Mouse (Mus musculus): ENCODE data around the gene Mrpl51.
A peak's percentile ranks its signal among the peaks of the same experiment; 100 is the strongest.

Gene Mrpl51

DNA sequence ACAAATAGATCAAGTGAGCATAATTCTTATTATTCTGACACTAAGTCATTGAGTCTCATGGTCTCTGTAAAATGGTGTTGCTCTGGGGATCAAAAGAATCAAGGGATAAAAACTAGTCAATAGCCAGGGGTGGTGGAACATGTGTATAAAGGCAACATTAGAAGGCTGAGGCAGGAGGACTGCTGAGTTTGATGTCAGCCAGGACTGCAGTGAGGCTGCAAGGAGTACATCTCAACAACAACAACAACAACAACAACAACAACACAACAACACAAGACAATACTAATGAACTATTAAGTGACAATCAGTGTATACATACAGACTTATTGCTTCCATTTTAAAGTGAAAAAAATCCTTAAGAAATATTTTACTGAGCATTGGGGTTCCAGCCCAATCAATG, 785 bp upstream of the Mrpl51 start:
- DNase-seq (ENCODE audit: inconsistent age in 2 of 2, low spot score in 1 of 2) = no peak

DNA sequence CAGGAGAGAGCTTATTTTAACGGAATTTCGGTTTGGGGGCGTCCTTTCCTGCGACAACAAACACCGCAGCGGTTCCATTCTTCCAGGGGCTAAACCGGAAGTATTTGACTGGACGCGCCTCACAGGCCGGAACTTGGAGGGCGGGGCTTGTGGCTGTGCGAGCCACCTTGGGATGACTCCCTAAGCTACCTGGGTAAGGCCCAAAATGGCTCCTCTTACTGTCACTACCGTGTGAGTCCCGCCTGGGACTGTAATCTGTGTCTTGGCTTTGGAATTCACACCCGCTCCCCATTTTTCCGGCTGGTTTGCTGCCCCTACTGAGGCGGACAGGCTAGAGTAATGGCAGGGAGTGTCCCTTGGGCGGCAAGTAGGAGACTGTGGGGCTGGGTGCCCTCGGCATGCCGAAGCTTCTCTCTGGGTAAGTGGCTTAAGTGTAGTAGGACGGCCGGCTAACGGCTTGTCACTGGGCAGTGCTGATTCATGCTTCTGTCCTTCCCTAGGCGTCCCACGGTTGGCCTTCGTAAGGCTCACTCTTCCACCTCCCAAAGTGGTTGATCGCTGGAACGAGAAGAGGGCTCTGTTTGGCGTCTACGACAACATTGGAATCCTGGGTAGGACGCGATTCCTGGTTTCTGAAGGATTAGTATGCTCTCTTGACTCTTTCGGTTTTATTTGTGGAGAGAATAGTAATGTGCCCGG, 564 bp downstream of the Mrpl51 start:
- peak; percentile 93 to 98 for DNase-seq (ENCODE audit: inconsistent age in 2 of 2, low spot score in 1 of 2)

DNA sequence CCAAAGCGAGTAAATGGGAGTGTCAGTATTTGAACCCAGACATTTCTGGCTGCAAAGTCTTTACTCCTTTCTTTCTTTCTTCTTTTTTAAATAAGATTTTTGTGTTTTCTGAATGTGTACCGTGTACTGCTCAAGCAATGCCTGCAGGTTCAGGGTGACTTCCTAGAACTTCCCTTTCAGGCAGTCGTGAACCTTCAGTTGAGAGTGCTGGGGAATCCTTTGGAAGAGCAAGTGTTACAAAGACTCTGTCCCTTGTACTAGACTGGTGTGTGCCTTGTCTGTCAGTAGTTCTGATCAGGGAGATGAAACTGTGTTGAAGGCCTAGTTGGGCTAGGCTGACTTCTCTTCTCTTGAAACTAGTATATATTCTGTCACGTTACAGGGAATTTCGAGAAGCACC, 1.2 kb downstream of the Mrpl51 start:
- peak in 1 of 2 experiments; percentile 62 for DNase-seq (ENCODE audit: inconsistent age in 2 of 2, low spot score in 1 of 2)

DNA sequence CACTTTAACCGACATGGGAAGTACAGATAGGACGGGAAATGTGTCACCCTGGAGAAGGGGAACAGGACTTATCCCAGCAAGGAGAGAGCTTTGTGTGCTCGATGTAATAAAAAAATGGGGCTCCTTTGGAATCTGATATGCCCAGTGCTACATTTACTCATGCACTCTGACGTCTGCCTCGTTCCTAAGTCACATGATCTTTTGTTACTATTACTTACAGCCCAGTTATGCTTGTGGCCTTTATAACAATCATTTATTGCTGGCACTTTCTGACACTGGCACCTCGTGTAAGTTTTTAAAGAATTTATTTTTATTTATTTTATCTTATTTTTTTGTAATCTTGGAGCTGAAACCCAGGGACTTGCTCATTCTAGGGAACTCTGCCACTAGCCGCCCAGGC, 1.8 kb downstream of the Mrpl51 start:
- no peak for DNase-seq (ENCODE audit: inconsistent age in 2 of 2, low spot score in 1 of 2)

DNA sequence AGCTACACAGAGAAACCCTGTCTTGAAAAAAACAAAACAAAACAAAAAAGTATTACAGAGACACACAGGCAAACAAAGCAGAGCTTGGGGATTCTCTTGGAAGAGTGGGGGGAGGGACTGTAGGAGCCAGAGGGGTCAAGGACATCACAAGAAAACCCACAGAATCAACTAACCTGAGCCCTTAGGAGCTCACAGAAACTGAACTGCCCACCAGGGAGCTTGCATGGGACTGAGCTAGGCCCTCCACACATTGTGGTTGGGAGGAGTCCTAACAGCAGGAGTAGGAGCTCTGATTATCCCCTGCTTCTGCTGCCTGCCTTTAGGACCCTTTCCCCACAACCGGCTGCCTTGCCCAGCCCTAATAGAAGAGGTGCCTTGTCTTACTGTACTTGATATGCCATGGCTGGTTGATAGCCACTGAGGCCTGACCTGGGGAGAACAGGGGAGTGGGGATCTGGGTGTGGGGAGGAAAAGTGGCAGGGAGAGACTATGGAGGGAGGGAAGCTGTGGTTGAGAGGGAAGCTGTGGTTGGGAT, 4.0 kb downstream of the Mrpl51 start:
- DNase-seq (ENCODE audit: inconsistent age in 2 of 2, low spot score in 1 of 2) = peak in 1 of 2 experiments; percentile 36

DNA sequence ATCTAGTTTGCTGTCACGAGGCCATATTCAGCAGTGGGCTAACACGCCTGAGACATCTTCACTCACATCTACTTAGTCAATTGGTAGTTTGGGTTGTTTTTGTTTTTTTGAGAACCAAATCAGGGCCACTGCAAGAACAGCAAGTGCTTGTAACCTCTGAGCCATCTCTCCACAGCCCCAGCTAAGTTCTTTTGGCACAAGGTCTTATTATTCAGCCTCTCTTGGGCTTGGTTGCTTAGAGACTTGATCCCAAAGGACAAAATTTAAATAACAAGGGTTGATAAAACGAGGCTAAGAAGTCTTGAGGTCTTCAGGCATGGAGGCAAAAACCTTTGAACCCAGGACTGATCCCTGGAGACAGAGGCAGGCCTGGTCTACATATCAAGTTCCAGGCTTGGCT, 4.7 kb downstream of the Mrpl51 start:
- DNase-seq (ENCODE audit: inconsistent age in 2 of 2, low spot score in 1 of 2) = peak in 1 of 2 experiments; percentile 74

DNA sequence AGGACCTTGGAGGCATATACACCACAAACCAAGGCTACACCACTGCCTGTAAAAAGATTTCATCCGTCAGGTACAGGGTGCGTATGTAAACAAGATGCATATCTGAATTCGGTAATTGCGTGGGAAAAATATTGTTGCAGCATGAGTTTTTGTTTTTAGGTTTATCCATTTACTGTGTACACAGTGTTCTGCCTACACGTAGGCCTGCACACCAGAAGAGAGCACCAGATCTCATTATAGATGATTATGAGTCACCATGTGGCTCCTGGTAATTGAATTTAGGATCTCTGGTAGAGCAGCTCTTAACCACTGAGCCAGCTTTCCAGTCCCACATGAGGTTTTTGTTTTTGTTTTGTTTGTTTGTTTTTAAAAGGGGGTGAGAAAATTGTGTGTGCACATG, 5.6 kb downstream of the Mrpl51 start:
- peak in 1 of 2 experiments; percentile 75 for DNase-seq (ENCODE audit: inconsistent age in 2 of 2, low spot score in 1 of 2)

DNA sequence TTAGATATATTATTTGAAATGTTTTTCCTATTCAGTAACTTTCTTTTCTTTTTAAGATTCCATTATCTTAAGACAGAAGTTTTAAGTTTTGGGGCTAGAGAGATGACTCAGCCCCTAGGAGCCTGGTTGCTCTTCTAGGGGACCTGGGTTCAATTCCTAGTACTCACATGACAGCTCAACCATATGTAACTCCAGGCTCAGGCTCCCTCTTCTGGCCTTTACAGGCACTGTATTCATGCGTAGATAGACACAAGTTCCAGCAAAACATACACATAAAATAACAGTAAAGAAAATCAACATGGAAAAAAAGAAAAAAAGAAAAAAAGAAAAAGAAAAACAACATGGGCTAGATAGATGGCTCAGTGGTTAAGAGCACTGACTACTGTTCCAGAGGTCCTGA, 18.8 kb downstream of the Mrpl51 start:
- DNase-seq (ENCODE audit: inconsistent age in 2 of 2, low spot score in 1 of 2) = no peak

DNA sequence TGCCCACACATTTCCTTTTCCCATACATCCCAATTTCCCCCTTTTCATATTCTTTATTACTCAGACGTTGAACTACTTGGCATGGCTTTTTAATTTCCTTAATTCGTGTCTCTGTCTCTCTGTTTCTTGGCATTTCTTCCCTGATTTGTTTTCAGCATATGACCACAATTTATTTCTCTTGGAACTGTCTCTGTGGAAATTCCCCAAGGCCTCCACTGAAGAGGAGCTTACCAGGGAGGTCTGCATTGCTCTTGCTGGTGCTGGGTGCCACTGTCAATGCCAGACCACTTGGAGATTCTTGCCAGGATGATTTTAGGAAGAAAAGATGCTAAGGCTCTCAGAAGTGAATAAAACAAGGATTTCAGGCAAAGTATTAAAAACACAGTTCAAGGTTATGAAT, 21.0 kb downstream of the Mrpl51 start:
- DNase-seq (ENCODE audit: inconsistent age in 2 of 2, low spot score in 1 of 2) = peak; percentile 47 to 86

DNA sequence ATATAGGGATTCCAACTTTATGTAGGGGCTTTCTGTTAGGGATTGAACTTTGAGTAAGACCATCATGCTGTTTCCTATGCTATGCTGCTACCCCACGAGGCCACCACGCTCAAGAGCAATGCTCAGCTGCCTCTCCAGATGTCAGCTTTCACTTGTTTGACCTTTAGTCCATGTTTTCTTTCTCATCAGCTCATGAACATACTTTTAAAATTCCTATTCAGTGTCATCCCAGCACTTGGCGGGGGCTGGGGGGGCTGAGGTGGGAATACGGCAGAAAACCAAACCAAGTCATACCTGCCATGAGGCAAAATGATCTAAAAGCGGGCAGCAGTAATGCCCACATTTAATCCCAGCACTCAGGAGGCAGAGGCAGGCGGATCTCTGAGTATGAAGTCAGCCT, 21.5 kb downstream of the Mrpl51 start:
- DNase-seq (ENCODE audit: inconsistent age in 2 of 2, low spot score in 1 of 2) = peak in 1 of 2 experiments; percentile 51

DNA sequence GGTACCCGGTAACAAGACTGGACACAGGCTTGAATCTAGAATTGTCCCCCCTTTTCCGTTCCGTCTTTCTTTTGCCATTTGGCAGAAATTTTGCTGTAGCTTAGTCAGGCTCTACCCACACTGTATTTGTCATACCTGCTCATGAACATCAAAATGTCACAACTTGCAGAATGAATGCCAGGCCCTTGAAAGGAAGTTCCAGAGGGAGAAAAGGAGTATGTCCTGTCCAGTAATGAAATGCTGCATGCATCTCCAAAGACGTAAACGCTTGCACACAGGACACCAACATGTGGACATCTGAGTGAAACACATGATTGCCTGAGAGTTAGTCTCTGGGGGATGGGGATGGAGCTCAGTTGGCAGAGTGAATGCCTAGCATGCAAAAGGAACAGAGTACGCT, 22.1 kb downstream of the Mrpl51 start:
- peak in 1 of 2 experiments; percentile 64 for DNase-seq (ENCODE audit: inconsistent age in 2 of 2, low spot score in 1 of 2)

DNA sequence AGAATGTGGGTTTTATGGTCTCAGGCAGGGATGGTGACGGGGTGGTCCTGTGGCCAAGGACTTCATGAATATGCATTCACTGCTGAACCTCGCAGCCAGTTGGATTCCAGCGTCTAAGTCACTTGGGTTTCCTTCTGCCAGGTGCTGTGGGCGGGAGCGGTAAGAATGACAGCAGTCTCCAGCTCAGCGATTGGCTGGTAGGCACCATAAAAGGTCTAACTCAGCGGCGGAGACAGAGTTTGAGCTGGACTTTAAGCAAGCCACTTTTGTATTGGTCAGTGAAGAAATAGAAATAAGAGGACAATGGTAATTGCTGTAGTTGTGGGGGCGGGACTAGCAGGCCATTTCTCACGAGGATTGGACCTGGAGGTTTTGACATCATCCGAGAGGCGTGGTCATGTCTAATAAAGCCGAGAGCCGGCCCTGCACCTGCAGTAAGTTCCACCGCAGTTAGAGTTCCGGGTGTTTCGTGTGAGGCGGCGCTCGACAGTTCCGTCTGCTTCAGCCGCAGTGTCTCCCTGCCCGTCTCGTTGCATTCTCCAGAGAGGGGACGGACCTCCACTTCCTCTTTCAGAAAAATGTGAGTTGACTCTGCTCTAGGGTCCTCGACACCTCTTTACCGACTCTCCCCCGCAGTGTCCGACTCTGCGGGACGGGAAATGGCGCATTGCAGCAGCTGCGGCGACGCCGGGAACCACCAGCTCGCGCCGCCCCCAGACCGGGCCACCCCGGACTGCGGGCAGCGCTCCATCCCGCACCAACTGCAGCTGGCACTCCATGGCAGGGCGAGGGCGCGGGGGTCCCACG, 23.8 kb downstream of the Mrpl51 start, which contains the start of gene Vamp1:
Vamp1 (plus strand) TSS at position 404 of the 807 bp plus-strand sequence.
- DNase-seq (ENCODE audit: inconsistent age in 2 of 2, low spot score in 1 of 2) = peak; percentile 96 to 99

DNA sequence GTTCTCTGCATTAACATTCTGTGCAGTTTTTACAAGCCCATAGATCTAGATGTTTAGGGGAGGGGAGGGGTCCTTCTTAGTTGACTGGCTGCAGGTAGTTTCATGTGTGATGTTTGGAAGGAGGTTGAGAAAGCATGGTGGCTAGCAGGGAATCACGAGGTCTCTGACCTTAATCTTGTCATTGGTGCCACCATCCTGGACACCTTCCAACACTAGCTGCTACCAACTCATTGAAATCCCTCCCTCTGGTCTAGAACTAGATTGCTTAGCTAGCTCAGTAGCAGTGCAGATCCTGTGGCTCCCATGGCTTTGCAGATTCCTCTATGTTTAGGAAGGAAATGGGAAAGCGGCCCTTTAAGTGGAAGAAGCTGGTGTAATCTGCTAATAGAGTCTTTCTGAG, 25.3 kb downstream of the Mrpl51 start:
- DNase-seq (ENCODE audit: inconsistent age in 2 of 2, low spot score in 1 of 2) = peak; percentile 69 to 88

DNA sequence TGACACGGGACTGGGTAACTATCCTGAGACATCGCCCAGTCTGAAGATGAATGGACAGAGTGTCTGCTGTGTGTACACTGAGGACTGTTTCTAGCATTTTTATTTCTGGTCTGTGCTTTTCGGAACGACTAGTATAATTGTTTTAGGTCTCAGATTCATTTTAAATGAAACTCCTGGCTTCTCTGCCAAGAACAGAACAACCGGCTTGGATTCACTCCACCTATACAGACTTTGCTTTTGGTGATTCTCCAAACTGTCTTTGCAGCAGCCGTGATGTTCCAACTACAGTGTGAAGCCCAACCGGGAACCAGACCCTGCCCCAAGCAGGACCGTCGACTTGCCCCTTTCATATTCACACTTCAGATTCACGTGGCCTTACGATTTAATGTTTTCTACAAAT, 26.3 kb downstream of the Mrpl51 start:
- DNase-seq (ENCODE audit: inconsistent age in 2 of 2, low spot score in 1 of 2) = no peak

DNA sequence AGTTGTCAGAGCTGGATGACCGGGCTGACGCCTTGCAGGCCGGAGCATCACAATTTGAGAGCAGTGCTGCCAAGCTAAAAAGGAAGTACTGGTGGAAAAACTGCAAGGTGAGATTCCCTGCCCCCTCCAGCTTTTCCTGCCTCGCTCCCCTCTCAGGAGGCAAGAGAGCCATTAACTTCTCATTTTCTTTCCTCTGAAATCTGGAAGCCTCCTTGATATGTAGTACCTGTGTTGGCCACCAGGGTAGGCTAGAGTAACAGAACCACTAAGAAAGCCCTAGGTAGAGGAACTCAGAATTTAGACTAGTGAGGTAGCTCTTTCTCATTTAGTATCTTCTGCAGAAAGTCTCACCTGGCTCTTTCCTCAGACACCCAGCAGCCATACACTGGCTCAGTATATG, 27.4 kb downstream of the Mrpl51 start:
- peak; percentile 50 to 86 for DNase-seq (ENCODE audit: inconsistent age in 2 of 2, low spot score in 1 of 2)

DNA sequence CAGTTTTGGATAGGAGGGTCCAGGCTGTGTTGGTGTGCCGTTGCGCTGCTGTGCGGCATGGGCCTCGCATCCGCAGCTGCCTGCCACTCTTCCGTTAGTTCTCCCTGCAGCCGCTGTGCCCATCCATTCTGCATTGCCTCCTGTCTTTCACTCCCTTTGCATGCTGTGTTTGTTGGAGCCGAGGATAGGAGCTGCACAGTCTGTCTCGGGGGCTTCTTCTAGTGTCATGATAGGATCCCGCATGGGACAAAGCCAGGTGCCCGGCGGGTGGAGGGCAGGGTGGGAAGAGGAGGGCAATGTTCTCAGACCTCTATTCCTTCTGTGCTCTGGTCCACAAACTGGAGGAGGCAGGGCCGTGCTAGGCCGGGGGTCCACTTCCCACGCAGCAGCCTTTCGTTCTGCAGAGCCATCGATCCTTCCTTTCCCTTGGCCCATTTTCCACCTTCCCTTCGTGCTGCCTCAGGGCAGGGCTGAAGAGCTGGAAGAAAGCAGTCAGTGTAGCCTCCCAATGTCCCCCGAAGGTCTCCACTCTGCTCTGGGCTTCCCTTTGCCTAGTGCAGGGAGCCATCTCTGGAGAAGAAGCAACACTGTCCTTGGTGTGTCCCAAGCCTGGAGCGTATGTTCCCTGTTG, 29.6 kb downstream of the Mrpl51 start:
- no peak for DNase-seq (ENCODE audit: inconsistent age in 2 of 2, low spot score in 1 of 2)

DNA sequence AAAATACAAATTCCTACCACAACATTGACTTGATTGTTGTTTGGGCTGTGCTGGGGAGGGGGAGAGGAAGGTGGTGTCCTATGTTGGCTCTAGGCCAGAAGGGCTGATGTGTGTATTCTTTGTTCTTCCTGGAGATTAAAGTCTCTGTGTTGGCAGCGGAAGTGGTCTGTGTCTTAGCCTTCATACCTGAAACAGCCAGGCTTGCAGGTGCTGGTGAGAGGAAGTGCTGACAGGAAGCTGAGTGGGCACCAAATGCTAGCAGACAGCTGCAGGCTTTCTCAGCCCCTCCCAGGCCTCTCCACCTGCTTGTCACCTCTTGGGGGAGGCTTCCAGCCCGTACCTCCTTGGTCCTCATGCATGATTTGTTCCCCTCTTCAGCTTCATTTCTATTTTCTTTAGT, 30.5 kb downstream of the Mrpl51 start:
- DNase-seq (ENCODE audit: inconsistent age in 2 of 2, low spot score in 1 of 2) = no peak

DNA sequence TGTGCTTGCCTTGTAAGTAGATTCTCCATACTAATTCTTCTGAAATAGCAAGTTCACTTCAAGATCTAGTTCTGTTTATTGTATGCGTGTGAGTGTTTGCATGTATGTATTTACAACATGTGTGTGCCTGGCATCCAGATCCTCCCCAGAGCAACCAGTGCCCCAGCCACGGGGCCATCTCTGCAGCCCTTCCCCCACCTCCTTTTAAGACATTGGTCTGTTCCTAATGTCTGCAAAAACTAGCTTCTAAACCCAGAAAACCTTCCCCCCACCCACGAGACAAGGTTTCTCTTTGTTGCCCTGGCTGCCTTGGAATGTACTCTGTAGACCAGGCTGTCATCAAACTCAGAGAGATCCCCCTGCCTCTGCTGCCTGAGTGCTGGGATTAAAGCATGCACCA, 31.0 kb downstream of the Mrpl51 start:
- DNase-seq (ENCODE audit: inconsistent age in 2 of 2, low spot score in 1 of 2) = no peak

DNA sequence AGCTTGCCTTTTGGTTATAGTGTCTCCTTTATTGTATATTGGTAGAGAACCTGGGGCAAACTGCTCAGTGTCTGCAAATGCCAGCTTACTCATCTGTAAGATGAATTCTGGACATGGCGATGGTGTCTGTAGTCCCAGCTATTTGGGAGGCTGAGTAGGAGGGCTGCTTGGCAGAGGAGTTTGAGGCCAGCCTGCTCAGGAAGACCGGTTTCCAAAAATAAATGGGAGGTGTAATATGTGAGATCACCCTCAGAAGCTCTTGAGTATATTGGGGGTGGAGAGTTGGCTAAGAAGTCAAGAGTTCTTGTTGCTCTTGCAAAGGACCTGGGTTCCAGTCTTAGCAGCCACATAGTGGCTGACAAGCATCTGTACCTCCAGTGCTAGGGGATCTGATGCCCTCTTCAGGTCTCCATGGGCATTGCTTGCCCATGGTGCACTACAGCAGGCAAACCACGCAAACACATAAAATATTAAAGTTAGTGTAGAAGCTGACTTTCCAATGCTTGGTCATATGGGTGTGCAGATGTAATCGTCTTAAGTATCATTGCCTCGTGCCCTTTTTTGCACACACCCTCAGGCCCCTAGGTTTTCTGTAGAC, 34.0 kb downstream of the Mrpl51 start:
- DNase-seq (ENCODE audit: inconsistent age in 2 of 2, low spot score in 1 of 2) = peak; percentile 31 to 67

DNA sequence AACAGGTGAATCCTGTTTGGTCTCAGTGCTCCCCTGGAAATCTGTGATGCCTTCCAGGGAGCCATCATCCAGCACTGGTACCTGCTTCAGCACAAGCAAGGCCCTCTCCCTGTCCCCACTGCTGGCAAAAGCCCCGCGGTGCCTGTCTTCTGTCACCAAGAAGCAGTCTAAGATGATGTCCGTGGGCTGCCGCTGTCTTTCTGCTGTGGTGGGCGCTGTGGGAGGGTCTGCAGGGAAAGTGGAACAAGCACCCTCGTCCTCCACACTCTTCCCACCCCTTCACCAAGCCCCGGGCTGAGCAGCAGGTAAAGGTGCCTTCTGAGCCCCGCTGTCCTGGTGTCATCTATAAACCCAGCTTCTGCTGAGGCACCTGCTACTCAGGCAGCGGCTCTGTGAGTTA, 39.0 kb downstream of the Mrpl51 start:
- peak; percentile 32 to 54 for DNase-seq (ENCODE audit: inconsistent age in 2 of 2, low spot score in 1 of 2)

Data from adrenal gland, adult (tissue).